Mouse (Mus musculus) adrenal gland, postnatal 10 days (tissue): ENCODE results near the gene Nck2. TPM values are rescaled to one million over a fixed set of nuclear protein-coding genes. Genes with fewer than 3 reads are reported as not detected.
"Not testable (repeated sequence)": the region's sequence is repeated elsewhere in the genome, so short reads cannot be mapped to it uniquely, and the experiment has no call there.

Experiments
- DNase-seq: peaks from one replicate; pipeline ENCODE4 v3.0.0; 2021; ENCODE audit warnings: mixed read lengths
- total RNA-seq, 2 experiments: library from RNA; stranded (reverse); gene quantifications; 2 replicates each; pipeline ENCODE4 v1.2.3; 2021

Gene Nck2
- total RNA-seq, 2 experiments from 2014 or later = 27.0 to 33.9 TPM

DNA sequence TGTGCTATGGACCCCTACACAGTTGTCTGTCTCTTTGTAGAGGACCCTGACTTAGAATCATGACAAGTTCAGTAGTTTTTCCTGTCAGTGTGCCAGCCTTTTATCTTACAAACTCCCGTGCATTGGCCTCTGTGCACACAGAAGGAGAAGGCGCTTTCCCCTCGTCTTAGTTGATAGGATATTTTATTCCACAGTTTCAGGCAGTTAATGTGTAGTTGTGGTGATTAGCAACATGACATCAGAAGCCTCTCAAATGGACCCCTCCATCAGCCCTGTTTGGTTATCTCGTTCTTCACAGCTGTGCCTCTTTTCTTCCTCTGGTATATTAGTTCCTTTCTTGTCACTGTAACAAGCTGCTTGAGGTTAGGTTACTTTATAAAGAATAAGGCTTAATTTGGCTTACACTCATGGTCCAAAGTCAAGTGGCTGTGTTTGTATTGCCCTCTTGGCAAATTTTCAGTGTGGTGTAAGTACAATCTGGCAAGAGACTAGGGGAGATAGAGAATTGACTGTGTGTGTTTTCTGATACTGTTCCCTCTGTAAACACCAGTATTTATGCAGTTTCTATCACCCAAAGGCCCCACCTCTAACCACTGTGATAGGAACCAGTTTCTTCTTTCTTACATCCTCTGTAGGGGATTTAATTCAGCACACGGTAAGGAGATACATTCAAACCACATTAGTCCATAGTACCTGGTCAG is 89.8 kb downstream of the Nck2 start:
- DNase-seq = no peak

GRCm38 (mm10) chr1:43535519-43536000 is 91.2 kb downstream of the Nck2 start:
- no peak for DNase-seq

DNA sequence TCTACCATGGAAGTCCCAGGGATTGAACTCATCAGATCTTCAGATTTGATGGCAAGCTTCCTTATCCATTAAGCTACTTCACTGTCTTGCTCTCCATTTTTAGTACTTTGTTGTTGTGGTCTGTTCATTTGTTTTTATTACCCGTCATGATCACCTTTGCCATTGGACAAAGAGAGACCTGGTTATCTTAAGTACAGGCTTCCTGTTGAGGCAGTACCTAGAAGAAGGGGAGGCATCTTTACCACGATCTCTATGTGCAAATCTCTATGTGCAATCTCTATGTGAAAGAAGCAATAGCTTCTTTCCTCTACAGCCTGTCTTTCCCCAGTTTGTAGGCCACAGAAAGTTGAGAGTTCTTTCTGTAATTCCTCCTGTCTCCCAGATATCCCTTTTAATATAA is 91.9 kb downstream of the Nck2 start:
- no peak for DNase-seq

- DNase-seq = no peak
Observed at GRCm38 (mm10) chr1:43537021-43537420, 92.6 kb downstream of the Nck2 start.

GRCm38 (mm10) chr1:43537496-43537895 is 93.1 kb downstream of the Nck2 start:
- no peak for DNase-seq

DNA sequence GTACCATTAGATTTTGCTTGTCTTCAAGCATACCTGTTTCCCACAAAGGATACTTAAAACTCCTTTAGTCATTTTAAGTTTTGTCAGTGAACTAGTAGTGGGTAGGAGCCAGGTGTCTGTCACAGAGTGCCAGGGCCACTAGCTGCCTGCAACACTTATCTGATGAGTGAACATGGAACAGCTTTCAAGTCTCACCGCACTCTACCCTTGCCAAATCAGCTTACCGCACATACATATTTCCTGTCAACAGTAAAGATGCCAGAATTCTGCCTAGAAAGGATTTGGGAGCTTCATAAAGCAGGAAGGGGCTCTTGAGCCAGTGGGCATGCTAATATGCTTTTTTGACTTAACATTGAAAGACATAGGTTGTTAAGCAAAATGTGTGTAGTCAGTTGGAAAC is 94.3 kb downstream of the Nck2 start:
- no peak for DNase-seq

GRCm38 (mm10) chr1:43539689-43540380 is 95.5 kb downstream of the Nck2 start:
- no peak for DNase-seq

- no peak for DNase-seq
Observed at GRCm38 (mm10) chr1:43542339-43542738, 98.0 kb downstream of the Nck2 start.

GRCm38 (mm10) chr1:43547644-43548043 is 103.3 kb downstream of the Nck2 start:
- DNase-seq = no peak

DNA sequence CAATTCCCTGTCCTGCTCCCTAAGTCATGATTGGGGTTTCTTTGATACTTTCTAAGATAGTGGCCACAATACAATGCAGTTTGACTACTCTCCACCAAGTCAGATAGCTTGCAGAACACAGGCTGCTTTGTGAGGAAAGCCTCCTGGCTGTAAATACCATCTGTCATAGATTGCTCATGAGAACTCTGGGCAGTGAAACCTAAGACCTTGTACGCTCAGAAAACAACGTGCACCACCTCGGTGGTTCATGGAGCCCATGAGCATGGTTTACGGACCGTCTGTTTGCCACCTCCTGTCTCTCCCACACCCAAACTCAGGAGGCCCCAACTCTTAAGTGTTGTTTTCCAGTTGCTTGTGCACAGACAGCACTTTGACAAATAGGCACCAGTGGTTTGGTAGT is 104.4 kb downstream of the Nck2 start:
- no peak for DNase-seq

DNA sequence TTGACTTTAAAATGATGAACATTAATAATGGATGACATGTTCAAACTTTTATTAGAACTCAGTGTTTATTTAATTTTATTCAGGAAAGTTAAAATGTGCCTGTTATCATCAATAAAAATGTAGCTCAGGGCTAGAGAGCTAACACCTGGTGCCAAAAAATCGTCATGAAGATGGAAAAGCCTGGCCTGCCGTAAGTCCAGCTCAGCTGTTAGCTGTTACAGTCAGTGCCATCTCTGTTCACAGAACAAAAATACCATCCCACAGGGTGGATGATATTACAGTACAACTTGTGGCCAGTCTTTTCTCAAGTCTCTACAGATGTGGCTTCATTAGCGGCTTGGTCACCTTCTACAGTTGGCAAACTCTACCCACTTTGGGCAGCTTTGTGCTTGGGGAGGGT is 106.1 kb downstream of the Nck2 start:
- no peak for DNase-seq

DNA sequence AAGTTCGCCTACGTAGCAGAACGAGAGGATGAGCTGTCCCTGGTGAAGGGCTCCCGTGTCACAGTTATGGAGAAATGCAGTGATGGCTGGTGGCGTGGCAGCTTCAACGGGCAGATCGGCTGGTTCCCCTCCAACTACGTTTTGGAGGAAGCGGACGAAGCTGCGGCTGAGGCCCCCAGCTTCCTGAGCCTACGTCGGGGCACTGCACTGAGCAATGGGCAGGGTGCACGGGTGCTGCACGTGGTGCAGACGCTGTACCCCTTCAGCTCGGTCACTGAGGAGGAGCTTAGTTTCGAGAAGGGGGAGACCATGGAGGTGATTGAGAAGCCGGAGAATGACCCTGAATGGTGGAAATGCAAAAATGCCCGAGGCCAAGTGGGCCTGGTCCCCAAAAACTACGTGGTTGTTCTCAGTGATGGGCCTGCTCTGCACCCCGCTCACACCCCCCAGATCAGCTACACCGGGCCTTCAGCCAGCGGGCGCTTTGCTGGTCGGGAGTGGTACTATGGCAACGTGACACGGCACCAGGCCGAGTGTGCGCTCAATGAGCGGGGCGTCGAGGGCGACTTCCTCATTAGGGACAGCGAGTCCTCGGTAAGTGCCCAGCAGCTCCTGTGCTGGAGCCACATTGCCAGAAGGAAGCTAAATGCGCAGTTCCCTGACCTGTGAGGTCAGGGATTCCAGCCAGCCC is 109.8 kb downstream of the Nck2 start:
- DNase-seq = not testable (repeated sequence)

GRCm38 (mm10) chr1:43555222-43555974 is 111.0 kb downstream of the Nck2 start:
- DNase-seq = no peak

DNA sequence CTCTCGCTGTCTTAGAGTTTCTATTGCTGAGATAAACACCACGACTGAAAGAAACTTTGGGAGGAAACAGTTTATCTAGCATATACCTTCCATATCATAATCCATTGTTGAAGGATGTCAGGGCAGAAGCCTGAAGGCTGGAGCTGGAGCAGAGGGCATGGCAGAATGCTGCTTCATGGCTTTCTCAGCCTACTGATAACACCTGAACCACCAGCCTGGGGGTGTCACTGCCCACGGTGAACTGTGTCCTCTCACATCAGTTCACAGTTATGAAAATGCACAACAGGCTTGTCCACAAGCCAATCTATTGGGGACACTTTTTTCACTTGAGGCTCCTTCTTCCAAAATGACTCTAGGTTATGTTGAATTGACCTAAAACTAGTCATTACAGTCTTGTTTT is 114.0 kb downstream of the Nck2 start:
- no peak for DNase-seq

DNA sequence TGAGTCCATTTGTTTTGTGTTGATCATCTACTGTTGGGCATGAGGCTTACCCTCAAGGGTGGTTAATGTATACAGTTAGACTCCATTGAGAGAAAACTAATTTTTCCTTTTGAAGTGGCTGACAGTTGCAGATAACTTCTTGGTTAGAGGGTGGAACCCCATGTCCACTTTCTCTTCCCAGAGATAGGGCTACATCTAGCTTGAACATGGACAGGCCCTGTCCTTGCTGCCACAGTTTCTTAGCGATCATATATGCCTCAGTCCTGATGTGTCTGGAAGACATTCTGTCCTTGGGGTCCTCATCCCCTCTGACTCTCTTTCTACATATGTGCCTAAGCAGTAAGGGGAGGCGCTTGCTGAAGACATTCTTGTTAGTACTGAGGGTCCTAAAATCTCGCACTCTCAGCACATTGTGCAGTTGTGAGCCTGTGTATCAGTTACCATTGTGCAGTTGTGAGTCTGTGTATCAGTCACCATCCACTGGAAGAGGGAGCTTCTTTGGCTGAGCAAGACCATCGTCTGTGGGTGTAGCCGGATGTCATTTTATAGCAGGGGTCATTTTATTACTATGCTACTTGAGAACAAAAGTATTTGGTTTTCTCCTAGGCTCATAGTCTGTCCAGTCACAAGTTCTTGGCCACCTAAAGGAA is 114.8 kb downstream of the Nck2 start:
- DNase-seq = no peak

GRCm38 (mm10) chr1:43561085-43561484 is 116.7 kb downstream of the Nck2 start:
- DNase-seq = no peak

GRCm38 (mm10) chr1:43562002-43562666 is 117.8 kb downstream of the Nck2 start:
- DNase-seq = no peak

- no peak for DNase-seq
Observed at GRCm38 (mm10) chr1:43565260-43565659, 120.9 kb downstream of the Nck2 start.

GRCm38 (mm10) chr1:43566677-43567377 is 122.4 kb downstream of the Nck2 start:
- no peak for DNase-seq

DNA sequence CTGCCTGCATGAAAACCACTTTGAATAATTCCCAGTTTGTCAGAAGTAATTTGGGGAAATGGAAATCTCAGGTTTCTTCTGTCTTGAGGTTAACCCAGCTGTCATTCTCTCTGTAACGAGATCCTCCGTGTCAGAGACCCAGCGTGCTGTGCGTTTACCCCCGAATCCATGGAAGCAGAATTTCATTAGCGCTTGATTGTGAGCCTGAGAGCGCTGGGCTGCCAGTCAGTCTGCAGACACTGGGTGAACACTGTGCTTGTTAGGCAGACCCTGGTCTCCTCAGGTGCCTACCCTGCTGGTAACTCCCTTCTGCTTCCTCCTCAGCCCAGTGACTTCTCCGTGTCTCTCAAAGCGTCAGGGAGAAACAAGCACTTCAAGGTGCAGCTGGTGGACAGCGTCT is 124.4 kb downstream of the Nck2 start:
- DNase-seq = no peak

- no peak for DNase-seq
Observed at GRCm38 (mm10) chr1:43571105-43571504, 126.7 kb downstream of the Nck2 start.
